Mouse (Mus musculus) kidney, adult 10 weeks (tissue): ENCODE results near the gene Slc25a16. TPM values are rescaled to one million over a fixed set of nuclear protein-coding genes. Genes with fewer than 3 reads are reported as not detected.

ENCODE experiments used
- polyA plus RNA-seq: library from polyadenylated mRNA; stranded (reverse); fragments of 350-450 nt; fragmentation: Illumina TruSeq; extraction: RNeasy Lipid Tissue Mini Kit (QIAGEN cat#74804); gene quantifications from one replicate; pipeline ENCODE4 v1.2.3, GENCODE M21; 2014; ENCODE audit warnings: low read depth, low replicate concordance

Slc25a16 gene
- polyA plus RNA-seq: 194 TPM

DNA sequence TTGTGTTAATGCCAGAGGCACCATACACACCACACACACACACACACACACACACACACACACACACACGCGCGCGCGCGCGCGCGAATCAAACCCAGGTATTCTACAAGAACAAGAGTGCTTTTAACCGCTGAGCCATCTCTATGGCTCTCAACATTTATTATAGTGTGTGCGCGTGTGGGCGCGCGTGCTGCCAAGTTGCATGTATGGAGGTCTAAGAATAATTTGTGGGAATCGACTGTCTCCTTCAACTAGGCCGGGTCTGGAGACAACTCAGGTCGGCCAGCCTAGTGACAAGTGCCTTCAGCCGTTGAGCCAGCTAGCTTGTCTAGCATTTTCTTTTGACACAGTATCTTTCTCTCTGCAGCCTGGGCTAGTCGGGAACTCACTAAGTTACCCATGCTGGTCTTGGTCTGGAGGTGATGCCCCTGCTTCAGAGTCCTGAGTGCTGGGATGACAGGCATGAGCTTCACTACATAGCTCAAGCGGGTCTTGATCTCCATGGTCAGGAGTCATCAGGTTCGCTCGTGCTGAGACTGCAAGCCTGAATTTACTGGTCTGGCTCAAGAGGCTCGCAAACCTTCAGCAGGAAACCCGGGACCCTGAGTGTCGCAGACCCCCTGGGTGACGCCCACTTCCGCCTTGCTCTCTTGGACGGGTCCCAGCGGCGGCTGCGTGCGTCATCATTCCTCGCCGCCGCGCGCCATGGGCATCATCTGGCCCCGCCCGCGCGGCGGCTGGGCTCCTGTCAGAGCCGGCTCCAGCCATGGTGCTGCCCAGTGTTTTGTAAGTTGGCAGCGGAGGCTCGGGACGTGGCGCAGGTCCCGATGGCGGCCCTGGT lies at the start of gene Slc25a16:
TSS of gene Slc25a16 (plus strand) at position 709 of the 841 bp plus-strand sequence.

DNA sequence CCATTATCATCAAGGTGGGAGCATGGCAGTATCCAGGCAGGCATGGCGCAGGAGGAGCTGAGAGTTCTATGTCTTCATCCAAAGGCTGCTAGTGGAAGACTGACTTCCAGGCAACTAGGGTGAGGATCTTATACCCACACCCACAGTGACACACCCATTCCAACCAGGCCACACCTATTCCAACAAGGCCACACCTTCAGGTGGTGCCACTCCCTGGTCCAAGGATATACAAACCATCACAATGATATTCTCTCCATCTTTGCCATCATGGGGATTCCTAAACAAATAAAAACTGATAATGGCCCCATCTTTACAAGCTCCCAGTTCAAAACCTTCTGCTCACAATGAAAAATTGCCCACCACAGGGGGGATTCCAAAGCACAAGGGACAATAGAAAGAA lies 11.5 kb upstream of the Slc25a16 start, which contains the start of gene Tet1:
TSS of gene Tet1 (minus strand) at position 101 of the 400 bp plus-strand sequence.

DNA sequence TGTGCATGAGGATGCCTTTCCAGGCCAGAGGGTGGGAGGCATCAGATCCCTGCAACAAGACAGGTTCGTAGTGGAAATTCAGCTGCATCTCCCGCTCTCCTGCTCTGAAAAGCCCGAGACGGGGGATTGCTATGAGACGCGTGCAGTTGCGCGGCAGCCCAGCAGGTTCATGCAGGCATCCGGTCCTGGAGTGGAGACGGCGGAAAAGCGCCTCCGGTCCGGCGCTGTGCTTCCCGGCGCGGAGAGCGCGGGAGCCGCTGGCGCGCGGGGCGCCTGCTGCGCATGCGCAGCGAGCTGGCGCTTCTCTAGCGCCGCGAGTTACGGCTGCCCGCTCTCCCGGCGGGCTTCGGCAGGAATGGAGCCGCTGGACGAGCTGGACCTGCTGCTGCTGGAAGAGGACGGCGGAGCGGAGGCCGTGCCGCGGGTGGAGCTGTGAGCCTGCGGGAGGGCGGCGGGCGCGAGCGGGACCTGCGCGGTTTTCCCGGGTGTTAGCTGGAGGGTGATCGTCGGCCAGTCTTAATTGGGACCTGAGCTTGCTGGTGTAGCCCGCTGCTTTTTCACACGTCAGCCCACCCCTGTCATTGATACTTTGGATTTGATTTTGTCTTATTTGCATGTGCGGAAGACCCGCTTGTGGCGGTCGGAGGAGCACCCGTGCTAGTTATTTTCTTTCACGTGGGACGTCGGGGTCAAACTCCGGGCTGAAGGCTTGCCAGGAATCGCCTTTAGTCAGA lies 26.5 kb downstream of the Slc25a16 start, which contains the start of gene Dna2:
TSS of gene Dna2 (plus strand) at position 289 of the 734 bp plus-strand sequence.

DNA sequence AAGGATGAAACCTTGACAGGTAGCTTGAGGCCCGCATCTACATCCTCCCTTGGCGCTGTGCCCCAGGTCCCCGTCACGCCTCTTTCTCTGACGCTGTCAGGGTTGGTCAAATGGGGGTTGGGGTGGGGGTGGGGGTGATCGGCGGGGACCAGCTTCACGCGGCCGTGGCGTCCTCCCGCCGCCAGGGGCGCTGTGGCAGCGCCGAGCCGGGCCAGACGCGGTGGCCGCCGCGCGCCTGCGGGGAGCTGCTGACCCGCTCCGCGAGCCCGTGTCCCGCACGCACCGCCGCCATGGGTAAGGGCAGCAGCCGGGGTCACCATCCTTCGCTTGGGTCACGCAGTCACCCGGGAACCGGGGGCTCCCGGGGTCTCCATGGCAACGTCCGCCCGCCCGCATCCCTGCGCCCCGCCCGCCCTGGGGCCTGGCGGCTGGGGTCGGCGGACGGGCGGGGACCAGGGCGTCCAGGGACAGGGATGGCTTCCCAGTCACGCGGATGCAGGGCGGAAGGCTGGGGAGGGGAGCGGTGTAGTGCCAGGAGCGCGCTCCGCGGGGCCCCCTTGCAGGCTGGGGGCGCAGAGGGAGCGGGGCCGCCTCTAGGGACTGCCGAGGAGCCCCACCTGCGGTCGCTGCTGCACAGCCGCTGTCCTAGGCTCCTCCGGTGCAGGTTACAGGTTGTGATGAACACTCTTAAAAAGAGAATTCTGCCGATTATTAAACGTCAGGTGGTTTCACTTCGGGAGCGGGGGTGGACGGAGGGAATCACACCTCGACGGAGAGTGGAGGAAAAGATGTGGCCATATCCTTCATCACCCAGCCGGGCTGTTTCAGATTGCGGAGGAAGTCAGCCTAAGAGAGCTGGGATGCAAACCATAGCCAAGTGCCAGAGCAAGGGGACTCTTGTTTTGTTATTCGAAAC lies 59.9 kb downstream of the Slc25a16 start, which contains the start of gene Rufy2:
TSS of gene Rufy2 (plus strand) at position 185 of the 916 bp plus-strand sequence.

Other genes starting within 250 kb of the Slc25a16 start
- 0.85 TPM for gene Stox1, start 194.5 kb upstream of the Slc25a16 start, polyA plus RNA-seq
- 139 TPM for gene Ccar1, start 128.3 kb upstream of the Slc25a16 start, polyA plus RNA-seq
- gene Tet1, start 11.6 kb upstream of the Slc25a16 start, polyA plus RNA-seq: 3.1 TPM
- gene Dna2, start 26.4 kb downstream of the Slc25a16 start, polyA plus RNA-seq: 8.1 TPM
- 23.1 TPM for gene Rufy2, start 59.6 kb downstream of the Slc25a16 start, polyA plus RNA-seq
- 73.5 TPM for gene Hnrnph3, start 103.6 kb downstream of the Slc25a16 start, polyA plus RNA-seq
- gene Pbld2, start 103.7 kb downstream of the Slc25a16 start, polyA plus RNA-seq: 23.0 TPM
- 54.2 TPM for gene Pbld1, start 139.5 kb downstream of the Slc25a16 start, polyA plus RNA-seq
- 0.36 TPM for gene Atoh7, start 179.0 kb downstream of the Slc25a16 start, polyA plus RNA-seq